Mouse (Mus musculus): ENCODE measurements at regions not wholly inside any gene's neighbourhood (a gene's known extent, or its start where the extent isn't known, plus 50 kb on each side); places are given as distances from the start of the nearest gene placed in this dataset.

DNA sequence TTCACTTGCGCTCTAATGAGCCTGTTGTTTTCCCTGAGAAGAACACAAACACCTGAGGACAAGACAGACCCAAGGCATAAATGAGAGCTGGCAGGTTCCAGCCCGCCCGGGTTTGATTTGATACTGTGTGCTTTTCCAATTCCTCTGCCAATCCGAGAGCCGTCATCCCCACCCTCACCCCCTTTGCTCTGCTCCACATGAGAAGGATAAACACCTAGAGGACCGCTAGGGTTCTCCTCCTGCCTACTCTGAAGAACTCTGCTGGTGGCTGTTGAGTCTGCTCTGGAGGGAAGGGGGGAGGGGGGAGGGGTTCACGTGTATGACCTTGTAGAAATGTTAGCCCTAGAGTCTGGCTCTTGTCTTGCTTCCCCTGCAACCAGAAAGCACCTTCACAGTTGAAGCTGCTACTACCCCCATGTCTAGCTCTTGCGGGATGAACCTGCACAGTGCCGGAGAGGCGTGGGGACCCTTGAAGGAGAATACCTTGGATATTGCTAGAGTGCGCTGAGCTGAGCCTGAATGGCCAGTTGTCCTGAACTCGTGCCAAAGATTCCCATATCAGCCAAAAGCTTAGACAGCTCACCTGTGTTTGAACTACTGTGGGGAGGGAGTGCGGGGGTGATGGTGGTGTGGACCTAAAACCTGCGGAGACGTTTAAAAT, 225.0 kb upstream of the Atp5g3 start:
- TF ChIP-seq CTCF (IDR thresholded peaks at IDR 0.05; ENCODE audit: low read depth, low read length) (no peak), GATA1 (IDR thresholded peaks at IDR 0.05; ENCODE audit: borderline replicate concordance, low read length) (no peak), TAL1 (conservative IDR thresholded peaks at IDR 0.05; ENCODE audit: low read depth, low read length) (no peak), POLR2AphosphoS5 (IDR thresholded peaks at IDR 0.05; ENCODE audit: insufficient replicate concordance, low read depth, low read length) (no peak), GATA2 (IDR thresholded peaks at IDR 0.05; ENCODE audit: borderline replicate concordance, low read depth, low read length) (no peak)
